Mouse (Mus musculus) gastrocnemius, adult 8-10 months (tissue): ENCODE measurements around the gene Spem2. TPM values are rescaled to one million over a fixed set of nuclear protein-coding genes. Genes with fewer than 3 reads are reported as not detected.

ENCODE experiments used
- DNase-seq, 2 experiments: peaks; one replicate each; pipeline ENCODE4 v3.0.0; 2022; ENCODE audit warnings: low spot score in 2 of 2
- total RNA-seq, 4 experiments: library from RNA; stranded (reverse); gene quantifications; 2 replicates each; pipeline ENCODE4 v1.2.4; 2022

The Spem2 gene
- total RNA-seq, 4 experiments from 2014 or later: not detected

GRCm38 (mm10) chr11:69835966-69836335 is 17.7 kb upstream of the Spem2 start:
- DNase-seq: no peak

DNA sequence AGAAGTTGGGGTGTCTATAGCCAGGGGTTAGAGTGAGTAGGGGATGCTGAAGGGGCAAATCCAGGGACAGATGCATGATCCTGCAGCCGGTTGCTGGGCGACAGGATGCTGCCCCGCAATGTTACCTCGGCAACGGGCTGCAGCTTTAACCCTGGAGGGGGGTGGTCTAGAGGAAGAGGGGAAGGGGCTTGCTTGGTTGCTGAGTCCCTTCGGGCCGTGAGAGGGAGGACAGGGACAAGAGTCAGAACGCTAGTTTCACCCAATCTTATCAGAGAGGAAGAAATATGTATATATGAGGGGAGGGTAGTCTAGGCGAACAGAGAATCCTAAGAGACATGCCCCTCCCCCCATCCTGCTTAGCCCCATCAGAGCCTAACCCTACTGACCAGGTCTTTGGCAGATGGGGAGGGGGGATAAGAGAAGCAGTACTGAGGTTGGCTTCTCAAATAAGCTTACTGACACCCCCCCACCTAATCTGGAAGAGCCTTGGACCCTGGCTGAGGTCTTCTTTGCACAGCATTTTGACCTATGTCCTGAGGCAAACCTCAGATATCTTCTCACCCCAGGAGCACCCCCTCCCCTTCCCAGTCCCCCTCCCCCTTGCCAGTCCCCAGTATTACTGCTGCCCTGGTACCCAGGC is 17.2 kb upstream of the Spem2 start:
- DNase-seq: no peak

GRCm38 (mm10) chr11:69834001-69834549 is 15.8 kb upstream of the Spem2 start:
- DNase-seq: no peak

DNA sequence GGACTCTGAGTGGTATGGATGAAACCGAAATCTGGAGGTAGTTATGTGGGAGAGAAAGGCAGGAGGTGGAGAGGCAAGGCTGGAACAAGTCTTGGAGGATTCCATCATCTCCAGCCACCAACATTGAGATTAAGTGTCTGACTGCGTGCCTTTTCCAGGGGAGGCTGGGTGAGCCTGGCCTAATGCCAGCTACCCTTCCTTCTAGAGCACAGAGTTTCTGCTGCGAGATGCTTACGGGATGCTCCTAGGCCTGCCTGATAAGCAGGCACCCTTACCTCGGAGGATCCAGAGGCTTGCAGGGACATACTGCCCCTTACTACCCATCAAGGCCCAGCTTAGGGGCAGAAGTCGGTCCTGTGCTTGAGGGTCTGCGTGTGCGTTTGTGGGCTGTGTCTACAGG is 15.3 kb upstream of the Spem2 start:
- no peak for DNase-seq

GRCm38 (mm10) chr11:69828832-69829231 is 10.6 kb upstream of the Spem2 start:
- DNase-seq: no peak

DNA sequence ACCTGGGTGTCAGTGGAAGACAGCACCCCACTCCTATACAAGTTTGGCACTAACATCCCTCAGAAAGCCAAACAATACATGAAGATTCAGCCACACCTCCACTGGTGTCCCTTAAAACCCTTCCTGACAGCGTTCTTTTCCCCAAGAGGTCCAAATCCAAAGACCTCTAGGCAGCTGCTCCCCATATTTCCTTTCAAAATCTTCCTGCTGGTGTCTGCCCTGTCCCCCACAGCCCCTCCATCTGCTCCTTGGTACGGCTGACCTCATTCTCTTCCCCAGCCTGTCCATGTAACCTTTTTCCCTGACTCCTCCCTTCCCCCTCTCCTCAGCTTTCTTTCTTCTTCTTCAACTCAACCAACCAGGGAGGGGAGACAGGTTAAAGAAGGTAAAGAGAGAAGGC is 5.2 kb upstream of the Spem2 start:
- DNase-seq: no peak

GRCm38 (mm10) chr11:69822080-69822479 is 3.8 kb upstream of the Spem2 start, which contains the start of gene Spem1:
Spem1 (minus strand) TSS chr11:69822180.
- DNase-seq: no peak

GRCm38 (mm10) chr11:69818871-69819270 is 606 bp upstream of the Spem2 start:
- no peak for DNase-seq

DNA sequence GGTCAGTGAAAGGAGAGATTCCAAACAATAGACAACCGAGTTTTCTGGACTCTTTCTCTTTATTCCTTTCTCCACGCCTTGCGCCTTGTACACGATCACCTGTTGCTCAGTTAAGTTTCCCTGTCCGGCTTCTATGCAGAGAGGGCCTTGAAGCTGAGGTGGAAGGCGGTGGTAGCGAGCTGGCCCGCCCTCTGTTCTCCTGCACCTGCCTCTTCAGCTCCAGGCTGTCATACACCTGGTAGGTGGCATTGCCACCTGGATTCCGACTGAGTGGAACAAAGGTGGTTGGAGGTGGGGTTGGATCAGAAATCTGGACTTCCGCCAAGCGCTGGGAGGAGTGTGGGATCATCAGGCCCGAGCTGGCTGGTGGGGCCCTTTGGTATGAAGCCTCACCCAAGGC is 1.7 kb downstream of the Spem2 start:
- no peak for DNase-seq

DNA sequence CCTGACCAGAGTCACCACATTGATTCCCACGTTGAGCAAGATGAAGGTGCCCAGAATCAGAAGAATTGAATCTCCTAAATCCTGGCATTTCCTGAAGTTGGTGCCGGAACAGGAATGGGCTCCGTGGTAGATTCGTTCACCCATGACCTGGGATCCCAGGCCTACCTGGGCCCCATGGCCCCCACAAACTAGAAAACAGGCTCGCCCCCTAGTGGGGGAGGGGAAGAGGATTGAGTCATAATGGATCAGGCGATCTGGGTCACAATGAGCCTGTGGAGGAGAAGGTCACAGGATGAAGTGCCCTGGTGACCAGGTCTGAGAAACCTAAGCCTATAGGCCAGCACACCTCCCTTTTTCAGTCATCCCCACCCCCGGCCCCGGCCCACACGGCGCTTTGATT is 3.1 kb downstream of the Spem2 start, which contains the start of gene Gm39566:
Gm39566 (minus strand) TSS at position 144 of the 400 bp plus-strand sequence.
- no peak for DNase-seq

- no peak for DNase-seq
Observed at GRCm38 (mm10) chr11:69810280-69810679, 8.0 kb downstream of the Spem2 start.

GRCm38 (mm10) chr11:69807641-69808040 is 10.6 kb downstream of the Spem2 start:
- DNase-seq: no peak

- no peak for DNase-seq
Observed at GRCm38 (mm10) chr11:69806378-69806777, 11.9 kb downstream of the Spem2 start.

DNA sequence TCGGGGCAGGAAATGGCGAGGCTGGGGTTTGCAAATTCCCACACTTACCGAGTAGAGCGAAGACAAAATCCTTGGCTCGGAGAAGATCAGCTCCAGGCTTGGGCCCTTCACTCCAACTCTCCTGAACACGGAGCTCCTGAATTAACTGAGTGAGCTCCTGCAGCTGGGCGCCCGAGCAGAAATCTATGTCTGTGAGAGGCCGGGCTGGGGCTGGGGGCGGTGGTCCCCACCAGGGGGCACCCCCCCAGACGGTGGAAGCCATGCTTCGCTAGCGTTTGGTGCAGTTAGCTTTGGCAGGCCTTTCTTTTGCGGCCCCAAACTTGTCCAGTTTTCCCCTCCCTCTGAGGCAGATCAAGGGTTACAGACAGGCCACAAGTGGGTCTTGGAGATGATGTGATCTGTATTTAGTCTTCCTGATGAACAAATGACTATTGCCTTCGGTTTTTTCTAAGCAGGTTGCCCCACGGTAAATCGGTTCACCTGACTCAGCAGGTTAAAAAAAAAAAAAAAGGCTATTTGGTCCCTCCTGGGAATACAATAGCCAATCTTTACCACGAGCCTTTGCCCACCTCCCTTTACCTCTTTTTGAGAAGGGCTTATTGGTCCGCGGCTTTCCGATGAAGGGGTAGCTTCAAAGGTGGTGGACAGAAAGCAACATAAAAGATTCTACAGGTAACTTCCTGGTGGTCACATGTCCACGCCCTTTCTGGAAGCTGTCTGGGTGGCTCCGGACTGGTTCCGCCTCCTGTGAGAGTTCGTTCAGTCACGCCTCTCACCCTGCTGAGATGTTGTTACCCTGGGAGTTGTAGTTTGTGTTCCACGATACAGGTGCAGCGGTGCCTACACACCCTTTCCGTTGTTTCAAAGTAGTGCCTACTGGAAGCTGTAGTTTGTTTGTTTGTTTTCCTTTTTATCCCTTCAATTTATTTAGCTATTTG is 13.0 kb downstream of the Spem2 start, which contains the start of gene Tmem102:
Tmem102 (minus strand) TSS at position 653 of the 938 bp plus-strand sequence.
- no peak for DNase-seq

DNA sequence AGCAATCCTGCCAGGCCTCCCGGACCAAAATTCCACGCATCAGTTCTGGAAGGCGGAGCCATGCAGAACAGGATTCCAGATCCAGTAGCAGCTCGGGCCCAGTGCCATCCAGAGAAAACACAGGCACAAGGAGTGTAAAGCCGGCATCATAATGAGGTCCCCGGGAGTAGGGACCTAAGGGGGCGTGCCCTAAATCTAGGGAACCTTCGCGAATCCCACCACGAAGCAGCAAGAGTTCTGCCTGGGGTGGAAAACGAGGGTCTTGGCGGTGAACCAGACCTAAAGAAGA is 13.7 kb downstream of the Spem2 start:
- no peak for DNase-seq

DNA sequence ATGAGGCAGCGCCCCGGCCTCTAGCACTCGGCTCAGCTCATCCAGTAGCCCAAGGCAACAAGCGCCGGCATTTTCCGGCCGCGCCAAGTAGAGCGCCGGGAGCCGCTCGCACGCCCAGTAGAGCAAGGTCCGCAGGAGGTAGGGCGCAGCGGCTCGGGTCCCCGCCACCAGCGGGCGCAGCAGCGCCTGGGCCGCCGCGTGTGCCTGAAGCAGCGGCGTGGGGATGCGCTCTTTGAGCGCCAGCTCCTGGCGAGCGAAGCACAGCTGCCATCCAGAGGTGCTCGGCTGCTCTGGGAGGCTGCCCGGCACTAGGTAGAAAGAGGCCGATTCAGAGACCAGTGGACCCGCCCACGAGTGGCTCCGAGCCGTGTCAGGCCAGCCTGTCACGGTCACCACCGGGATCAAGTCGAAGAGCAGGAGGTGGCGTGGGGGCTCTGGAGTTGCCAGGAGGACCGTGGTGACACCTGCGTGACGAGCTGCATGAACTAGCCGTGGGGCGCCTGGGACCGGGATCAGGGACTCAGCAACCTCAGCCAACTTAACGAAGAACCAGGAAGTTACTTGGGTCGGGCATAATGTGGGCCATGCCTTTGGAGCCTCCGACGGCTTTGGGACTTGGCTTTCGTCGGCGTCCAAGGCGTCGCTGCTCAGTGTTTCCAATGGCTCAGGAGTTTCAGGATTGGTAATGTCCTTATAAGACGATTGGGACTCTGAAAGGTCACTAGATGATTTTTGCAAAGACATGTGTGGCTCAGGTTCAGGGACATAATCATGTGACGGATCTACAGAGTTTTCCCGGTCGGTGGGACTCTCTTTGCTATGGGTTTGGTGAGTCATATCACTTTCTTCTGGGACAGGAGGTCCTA is 14.2 kb downstream of the Spem2 start:
- DNase-seq: peak; percentile 55 to 64

GRCm38 (mm10) chr11:69803328-69803727 is 14.9 kb downstream of the Spem2 start:
- DNase-seq: no peak

DNA sequence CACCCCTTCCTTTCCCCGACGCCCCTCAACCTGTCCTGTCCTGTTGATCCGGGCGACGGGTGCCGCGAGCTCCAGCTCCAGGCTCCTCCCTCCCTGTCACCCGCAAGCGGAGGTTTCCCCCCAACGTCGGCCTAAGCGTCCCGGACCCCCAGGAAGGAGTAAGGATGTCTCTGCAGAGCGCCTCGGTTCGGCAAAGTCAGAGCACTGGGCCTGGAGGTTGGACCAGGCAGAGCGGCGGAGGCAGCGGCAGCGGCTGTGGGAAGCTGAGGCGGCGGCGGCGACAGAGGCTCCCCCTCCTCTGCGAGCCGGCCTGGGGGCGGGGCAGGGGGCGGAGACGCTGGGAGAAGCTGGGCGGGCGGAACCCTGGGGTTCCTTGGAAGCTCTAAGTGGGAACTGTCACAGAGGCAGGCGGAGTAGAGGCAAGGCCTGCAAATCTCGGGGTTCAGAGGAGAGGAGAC is 15.6 kb downstream of the Spem2 start:
- DNase-seq: peak; percentile 75 to 79

DNA sequence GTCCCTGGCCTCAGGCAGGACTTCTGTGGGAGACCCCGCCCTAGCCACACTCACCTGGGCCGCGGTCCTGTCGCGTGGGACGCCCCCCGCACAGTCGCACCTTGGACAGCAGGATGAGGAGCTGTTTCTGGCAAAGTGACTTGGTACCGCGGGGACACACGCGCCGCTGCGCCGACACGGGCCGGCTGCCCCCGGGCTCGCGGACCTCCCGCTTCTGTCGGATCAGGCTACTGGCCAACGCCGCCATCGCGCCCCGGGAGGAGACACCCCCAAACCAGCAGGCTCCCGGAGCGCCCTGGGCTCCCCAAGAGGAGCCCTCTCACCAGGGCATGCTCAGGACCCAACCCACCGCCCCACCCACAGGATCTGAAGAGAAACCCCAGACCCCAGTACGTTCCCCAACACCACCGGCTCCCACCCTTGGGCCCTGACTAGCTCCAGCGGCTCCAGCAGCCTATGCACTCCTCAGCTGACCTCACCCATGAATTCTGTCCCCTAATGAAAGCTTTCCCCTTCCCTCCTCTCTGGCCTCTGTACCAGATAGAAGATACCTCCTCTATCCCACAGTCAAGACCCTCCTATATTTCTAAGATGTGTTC is 16.8 kb downstream of the Spem2 start, which contains the start of gene Fgf11:
Fgf11 (minus strand) TSS at position 479 of the 599 bp plus-strand sequence.
- DNase-seq: no peak

- DNase-seq: no peak
Observed at GRCm38 (mm10) chr11:69800392-69801197, 17.7 kb downstream of the Spem2 start.
